Mouse (Mus musculus) CH12.LX (cell line): ENCODE results near the gene Per1.

Experiments
- CTCF ChIP-seq, 2 experiments: IDR thresholded peaks in 1 of 2; conservative IDR thresholded peaks in 1 of 2; 2 replicates each; pipeline ENCODE4 v1.5.1; 2011 to 2012; ENCODE audit warnings: low read depth in 2 of 2, low read length in 2 of 2, improper control_type of control experiment in 1 of 2, inconsistent platforms in 1 of 2, mild to moderate bottlenecking in 1 of 2, moderate library complexity in 1 of 2
- E2F4 ChIP-seq: IDR thresholded peaks from 2 replicates; pipeline ENCODE4 v1.6.1; 2011; ENCODE audit warnings: low read depth, low read length, improper control_type of control experiment; ENCODE audit not compliant: insufficient replicate concordance
- EP300 ChIP-seq: IDR thresholded peaks from 2 replicates; pipeline ENCODE4 v1.6.1; 2011; ENCODE audit warnings: low read length, improper control_type of control experiment
- MAX ChIP-seq: IDR thresholded peaks from 2 replicates; pipeline ENCODE4 v1.6.1; 2011; ENCODE audit warnings: low read length, improper control_type of control experiment

DNA sequence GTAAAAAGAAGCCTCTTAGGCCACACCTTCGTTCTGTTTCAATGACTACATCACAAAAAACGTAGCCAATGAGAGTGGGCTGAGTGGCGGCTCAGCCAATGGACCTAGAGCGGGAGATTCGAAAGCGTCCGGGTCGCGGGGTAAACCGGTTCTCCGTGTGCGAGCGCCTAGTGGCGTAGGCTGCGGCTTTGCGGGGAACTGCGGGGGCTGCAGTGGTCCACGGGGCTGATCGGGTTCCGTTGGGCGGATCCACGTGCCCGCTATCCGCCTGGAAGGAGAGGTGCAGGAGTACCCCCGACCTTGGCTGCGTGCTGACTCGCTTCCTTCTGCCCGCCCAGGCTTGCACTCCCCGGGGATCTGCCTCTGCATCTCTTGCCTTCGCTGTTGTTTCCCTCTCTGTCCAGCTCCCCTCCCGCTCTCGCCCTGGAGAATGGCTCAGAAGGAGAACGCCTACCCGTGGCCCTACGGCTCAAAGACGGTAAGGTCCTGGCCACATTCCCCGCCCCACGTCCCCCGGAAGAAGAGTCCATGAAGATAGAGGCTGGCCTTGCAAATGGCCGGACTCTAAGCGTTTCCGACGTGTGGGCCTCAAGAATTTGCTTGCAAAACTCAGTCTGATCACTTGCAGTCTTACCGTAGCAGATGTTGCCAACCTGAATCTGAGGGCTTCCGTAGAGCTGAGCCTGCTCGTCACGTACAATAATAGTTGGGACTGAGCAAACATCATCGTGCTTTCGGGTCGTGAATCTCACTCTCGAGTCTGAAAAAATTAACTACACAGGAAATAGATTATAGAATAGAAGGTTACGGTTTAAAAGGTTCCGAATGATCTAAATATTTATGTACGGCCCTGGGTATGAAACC is 49.3 kb upstream of the Per1 start, which contains the start of gene Aurkb:
- no peak for TF ChIP-seq CTCF (conservative IDR thresholded peaks at IDR 0.05 in 1 of 2, IDR thresholded peaks at IDR 0.05 in 1 of 2; ENCODE audit: low read depth in 2 of 2, low read length in 2 of 2)
- TF ChIP-seq EP300, result no peak
- TF ChIP-seq E2F4, result no peak
- TF ChIP-seq MAX, result no peak
